Mouse (Mus musculus) testis, postnatal 10 days (tissue): ENCODE results near the gene Btf3.
A peak's percentile ranks its signal among the peaks of the same experiment; 100 is the strongest.

Experiments
- DNase-seq: peaks from one replicate; pipeline ENCODE4 v3.0.0; 2021; ENCODE audit warnings: low spot score

Gene Btf3

GRCm38 (mm10) chr13:98336205-98336604 lies 19.4 kb upstream of the Btf3 start:
- DNase-seq: no peak

GRCm38 (mm10) chr13:98332106-98332505 lies 15.3 kb upstream of the Btf3 start:
- DNase-seq: peak; percentile 62

GRCm38 (mm10) chr13:98325034-98325433 lies 8.2 kb upstream of the Btf3 start:
- no peak for DNase-seq

- no peak for DNase-seq
Observed at GRCm38 (mm10) chr13:98317911-98318310, 1.1 kb upstream of the Btf3 start.

- DNase-seq: no peak
Observed at GRCm38 (mm10) chr13:98317246-98317677, 456 bp upstream of the Btf3 start.

- no peak for DNase-seq
Observed at GRCm38 (mm10) chr13:98316140-98316479, 696 bp downstream of the Btf3 start.

- DNase-seq: no peak
Observed at GRCm38 (mm10) chr13:98315124-98315523, 1.7 kb downstream of the Btf3 start.

GRCm38 (mm10) chr13:98313631-98314030 lies 3.2 kb downstream of the Btf3 start:
- no peak for DNase-seq

- no peak for DNase-seq
Observed at GRCm38 (mm10) chr13:98311597-98311996, 5.2 kb downstream of the Btf3 start.

- DNase-seq: no peak
Observed at GRCm38 (mm10) chr13:98308724-98309123, 8.1 kb downstream of the Btf3 start.

GRCm38 (mm10) chr13:98308004-98308403 lies 8.8 kb downstream of the Btf3 start:
- no peak for DNase-seq

- no peak for DNase-seq
Observed at GRCm38 (mm10) chr13:98306852-98307475, 9.8 kb downstream of the Btf3 start.

GRCm38 (mm10) chr13:98306393-98306792 lies 10.4 kb downstream of the Btf3 start:
- DNase-seq: no peak

GRCm38 (mm10) chr13:98305257-98305656 lies 11.5 kb downstream of the Btf3 start:
- DNase-seq: no peak

- DNase-seq: peak; percentile 85
Observed at GRCm38 (mm10) chr13:98298833-98299758, 17.7 kb downstream of the Btf3 start.

GRCm38 (mm10) chr13:98297883-98298482 lies 18.8 kb downstream of the Btf3 start:
- no peak for DNase-seq

GRCm38 (mm10) chr13:98296072-98296471 lies 20.7 kb downstream of the Btf3 start:
- no peak for DNase-seq

- DNase-seq: no peak
Observed at GRCm38 (mm10) chr13:98291712-98292111, 25.1 kb downstream of the Btf3 start.

GRCm38 (mm10) chr13:98290719-98291118 lies 26.1 kb downstream of the Btf3 start:
- DNase-seq: no peak

- no peak for DNase-seq
Observed at GRCm38 (mm10) chr13:98280990-98281650, 35.7 kb downstream of the Btf3 start.

GRCm38 (mm10) chr13:98279686-98280085 lies 37.1 kb downstream of the Btf3 start, which contains the start of gene Gm21976:
Gene Gm21976 (plus strand): TSS chr13:98279887.
- DNase-seq: no peak

GRCm38 (mm10) chr13:98277501-98277900 lies 39.3 kb downstream of the Btf3 start:
- DNase-seq: no peak
